Mouse (Mus musculus) lung, postnatal 10 days (tissue): ENCODE data around the gene Agrn.
A peak's percentile ranks its signal among the peaks of the same experiment; 100 is the strongest.
"Not testable (repeated sequence)": the region's sequence is repeated elsewhere in the genome, so short reads cannot be mapped to it uniquely, and the experiment has no call there.

ENCODE experiments used
- DNase-seq: peaks from one replicate; pipeline ENCODE4 v3.0.0; 2021

The Agrn gene

DNA sequence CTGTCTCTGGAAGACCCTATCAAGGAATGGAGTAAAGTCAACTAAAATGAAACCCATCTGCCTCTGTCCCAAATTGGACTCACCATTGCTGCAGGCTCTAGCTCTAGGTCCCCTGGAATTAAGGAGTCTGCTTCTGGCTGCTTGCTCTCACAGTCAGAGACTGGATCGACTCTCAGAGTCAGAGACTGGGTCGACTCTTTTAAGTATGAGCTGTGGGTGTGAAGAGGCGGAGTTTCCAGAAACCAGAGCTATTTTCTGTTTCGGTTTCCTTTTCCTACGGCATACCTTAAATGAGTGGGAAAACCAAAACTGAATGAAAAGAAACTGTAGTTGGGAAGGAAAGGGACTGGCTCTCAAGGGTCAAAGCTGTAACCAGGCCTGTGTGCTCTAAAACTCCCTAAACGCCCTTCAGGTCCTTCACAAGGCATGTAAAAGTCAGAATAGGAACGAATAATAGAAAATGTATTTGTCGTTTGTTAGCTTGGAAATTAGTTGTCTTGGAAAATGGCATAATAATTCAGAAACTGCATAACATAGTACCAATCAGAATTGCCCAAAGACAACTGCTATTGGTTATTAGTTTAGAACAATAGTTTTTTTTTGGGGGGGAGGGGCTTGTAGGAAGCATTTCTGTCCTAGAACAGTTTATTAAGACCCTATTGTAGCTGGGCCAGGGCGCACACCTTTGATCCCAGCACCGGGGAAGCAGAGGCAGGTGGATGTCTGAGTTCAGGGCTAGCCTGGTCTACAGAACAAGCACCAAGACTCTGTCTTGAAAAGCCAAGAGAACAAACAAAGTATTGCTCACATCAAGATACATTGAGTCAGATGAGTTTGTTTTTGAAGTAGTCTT, 3.6 kb upstream of the Agrn start, which contains the start of gene Isg15:
Gene Isg15, minus strand, starts transcription at position 196 of the 853 bp plus-strand sequence.
- no peak for DNase-seq

DNA sequence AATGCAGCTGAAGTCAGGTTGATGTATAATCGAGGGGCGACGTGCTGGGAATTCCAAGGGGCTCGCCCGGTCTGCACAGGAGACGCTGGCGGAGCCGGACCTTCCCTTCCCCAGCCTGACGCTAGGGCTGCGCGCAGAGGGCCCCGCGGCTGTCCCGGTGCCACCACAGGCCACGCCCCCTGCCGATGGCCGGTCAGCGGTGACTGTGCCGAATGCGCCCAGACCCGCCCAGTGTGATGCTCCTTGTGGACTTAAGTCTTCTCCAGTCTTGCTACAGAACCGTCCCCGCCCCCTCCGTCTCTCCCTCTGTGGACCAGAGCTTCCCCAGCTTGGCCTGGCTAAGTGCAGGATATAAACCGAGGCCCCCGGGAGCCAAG, 529 bp upstream of the Agrn start:
- DNase-seq = peak; percentile 97

DNA sequence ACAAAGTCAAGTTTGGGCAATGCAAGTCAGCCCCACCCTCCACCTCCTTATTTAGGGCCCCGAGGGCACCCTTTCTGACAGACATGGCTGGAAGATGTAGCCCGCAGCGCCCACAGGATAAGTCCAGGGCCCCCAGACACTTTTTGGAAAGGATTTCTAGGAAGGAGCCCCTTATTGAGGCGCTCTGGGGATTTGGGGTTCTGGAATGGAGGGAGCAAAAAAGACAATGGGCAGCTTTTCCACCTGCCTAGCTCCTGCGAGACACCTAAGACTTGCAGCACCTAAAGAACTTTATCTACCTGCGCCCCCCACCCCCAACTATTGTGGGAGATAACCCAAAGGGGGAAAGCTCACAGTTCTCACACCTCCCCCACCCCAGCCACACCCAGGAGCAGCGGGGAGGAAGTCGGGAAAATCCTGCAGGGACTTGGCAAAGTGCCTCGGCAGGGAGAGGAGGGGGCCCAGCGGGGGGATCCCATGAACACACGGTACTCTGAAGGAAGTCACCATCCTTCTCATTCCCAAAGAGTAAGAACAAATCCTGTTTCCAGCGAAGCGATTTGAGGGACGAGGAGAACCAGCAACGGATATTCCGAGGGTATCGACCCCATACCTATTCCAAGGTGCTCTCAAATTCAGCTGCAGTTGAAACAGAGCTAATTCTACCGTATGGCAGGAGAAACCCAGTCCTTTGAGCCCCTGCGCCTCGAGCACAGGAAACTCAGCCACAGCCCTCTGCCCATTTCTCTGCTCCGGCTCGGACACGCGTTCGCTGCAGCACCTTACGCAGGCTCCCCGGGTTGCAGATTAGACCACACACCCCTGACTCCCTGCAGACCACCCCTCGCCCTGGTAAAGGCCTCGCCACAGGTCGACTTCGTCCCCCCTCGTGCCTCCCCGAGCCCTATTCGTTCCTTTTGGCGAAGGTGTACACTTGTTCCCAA, 1.1 kb downstream of the Agrn start:
- peak; percentile 90 for DNase-seq

DNA sequence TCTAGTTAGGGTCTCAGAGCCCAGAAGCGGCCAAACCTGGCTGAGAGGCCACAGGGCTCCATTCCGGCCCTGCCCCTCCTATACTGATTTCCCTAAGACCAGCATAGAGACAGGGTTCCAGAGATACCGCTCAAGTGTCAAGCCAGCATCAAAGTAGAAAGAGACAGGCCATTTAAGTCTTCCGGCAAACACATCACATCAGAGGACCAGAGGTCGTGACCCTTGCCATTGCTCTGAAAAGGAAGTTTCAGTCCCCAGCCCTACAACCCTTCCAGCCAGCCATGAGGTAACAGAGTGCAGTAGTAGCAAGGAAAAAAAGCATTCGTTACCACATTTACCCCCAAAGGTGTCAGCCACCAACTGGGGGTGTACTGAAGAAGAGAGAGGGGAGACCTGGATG, 2.9 kb downstream of the Agrn start:
- DNase-seq = no peak

DNA sequence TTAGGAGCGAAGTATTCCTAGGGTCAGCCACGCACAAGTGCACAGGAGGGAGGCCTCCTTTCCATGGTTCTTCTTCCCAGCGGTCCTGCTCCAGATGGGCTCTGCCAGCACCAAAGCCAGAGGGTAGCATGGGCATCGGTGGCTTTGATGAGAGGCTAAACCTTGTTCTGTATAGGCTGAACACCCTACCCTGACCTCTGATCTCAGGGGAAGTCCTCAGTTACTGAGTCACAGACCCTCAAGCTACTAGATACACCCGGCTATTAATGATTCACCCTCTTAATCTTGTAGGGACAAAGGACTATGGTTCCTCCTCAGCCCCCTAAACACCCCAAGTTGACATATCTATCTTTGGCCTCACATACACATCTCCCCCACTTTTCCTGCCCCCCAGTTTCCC, 3.4 kb downstream of the Agrn start:
- DNase-seq = no peak

DNA sequence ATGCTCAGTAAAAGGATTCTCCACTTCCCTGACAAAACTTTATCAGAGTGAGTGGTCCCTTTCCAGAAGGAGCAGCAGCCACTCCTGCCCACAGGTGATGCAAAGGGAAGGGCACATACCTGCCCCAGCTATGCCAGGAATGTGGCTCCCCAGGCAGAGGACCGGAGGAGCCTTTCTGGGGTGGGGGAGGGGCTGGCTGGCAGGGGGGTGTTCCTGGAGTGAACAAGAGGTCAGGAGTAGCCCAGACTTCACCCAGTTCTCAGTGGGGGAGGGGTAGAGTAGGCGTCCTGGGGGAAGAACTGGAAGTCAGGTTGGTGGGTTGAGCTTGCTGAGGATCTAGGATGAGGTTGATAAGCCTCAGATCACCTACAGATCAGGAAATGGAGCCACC, 4.1 kb downstream of the Agrn start:
- DNase-seq = peak; percentile 60

DNA sequence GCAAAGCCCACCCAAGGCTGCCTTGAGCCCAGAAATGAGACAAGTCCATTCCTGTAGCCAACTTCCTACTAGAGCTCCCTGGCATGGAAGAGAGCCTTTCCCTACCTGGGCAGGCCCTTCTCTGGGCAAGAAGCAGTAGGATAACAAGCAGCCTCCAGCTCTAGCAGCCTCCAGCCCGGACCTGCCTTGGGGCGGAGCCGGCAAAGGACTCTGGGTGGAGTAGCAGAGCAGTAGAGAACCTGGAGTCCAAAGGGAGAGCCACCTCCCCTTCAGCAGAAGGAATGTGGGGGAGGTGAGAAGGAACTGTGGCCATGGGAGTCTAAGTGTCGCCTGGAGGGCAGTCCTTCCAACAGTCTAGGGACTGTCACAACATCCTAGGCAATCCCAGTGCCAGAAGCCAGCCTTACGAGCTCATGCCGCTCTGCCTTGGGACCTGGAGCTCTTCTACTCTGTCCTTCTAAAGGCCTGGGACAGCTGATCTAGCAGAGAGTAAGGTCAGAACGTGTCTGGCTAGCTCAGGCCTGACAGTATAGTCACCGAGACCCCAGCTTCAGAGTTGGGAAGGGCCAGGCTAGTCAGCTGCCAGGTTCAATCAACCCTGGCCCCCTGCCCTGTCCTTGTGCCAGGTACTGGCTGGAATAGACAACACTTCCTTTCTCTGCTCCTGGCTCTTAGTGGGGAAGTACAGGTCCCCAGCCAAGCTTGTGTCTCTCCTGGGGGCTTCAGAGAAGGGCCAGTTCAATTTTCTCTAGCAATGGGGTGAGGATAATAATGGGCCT, 4.7 kb downstream of the Agrn start:
- DNase-seq = peak; percentile 74

DNA sequence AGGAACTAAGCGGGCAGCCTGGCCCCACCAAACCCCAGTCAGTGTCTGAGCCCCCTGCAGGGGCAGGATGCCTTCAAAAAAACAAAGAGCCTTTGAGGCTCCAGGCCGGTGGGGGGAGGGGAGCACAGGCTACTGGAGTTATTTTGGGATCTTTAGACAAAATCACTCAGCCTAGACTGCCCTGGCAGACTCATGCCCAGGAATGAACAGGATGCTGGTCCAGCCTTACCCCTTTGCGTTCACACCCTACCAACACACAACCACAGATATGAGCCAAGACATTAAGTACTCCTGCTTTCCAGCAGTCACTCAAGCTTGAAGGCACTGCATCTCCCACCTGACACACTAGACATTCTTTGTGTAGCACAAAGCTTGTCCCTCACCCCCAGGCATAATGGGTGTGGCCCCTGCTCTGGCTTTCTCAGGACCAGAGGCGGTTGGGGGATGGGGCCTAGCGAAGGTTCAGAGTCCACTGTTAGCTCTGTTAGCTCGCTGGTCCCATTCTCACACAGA, 8.4 kb downstream of the Agrn start:
- DNase-seq = peak; percentile 68

DNA sequence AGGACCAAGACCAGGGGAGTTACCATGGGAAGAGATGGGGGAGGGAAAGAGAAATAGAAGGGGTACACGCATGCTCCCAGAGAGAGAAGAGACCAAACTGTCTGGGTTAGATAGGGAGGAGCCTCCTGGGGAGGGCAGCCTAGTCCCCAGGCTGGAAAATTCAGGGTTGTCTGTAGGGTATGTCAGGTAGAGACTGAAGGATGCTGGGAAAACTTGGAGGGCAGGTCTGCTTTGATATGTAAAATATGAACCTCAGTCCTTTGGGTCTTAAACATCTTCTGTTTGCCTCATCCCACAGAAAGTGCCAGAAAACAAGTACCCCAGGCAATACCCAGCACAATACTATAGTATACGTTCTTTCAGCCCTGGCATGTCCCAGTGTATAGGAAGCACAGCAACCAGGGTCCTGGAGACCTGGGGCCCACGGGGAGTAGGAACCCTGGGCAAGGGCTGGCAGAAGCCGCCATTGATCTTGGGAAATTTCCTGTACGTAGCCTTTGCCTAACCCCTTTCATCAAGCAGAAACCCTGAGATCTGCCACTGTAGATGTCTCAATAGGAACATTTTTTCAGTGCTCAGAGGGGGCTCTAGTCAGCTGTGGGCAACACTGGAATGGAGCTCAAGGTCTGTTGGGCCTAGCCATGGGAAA, 9.0 kb downstream of the Agrn start:
- DNase-seq = no peak

DNA sequence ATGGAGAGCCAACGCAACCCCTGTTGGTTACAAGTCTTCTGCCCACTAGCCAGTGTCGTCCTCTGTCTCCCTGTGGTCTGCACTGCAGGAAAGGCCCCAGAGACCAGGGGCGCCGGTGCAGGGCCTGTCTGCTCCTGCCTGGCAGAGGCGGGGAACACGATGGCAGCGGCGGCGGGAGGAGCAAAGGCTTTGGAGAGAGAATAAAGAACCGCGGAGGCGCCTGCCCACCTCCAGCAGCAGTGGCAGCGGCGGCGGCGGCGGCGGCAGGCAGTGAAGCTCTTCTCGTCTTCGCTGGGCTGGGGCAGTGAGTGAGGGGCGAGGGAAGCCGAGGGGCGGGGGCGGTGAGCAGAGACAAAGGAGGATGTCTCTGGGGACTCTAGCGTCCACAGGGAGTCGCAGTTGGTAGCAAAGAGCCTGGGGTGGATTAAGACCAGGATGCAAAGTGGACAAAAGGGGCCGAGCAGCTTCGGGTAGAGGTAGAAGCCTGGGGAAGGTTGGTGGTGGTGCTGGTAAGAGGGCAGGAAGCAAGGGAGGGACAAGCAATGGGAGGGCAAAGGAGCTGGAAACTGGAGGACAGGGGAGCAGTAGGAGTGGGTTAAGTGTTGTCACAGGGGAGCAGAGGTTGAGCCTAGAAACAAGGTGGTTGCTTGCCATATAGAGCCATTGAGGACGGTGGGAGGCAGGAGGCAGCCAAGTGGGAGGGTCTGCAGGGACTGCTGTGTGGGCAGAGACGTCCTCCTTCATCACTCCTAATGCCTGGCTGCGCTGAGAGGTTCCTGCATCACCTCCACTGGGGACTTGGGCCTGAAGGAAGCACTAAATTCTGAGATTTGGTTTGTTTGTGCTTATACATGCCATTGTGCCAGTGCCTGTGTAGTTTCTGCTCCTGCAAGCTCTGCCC, 11.1 kb downstream of the Agrn start:
- DNase-seq = peak; percentile 56

DNA sequence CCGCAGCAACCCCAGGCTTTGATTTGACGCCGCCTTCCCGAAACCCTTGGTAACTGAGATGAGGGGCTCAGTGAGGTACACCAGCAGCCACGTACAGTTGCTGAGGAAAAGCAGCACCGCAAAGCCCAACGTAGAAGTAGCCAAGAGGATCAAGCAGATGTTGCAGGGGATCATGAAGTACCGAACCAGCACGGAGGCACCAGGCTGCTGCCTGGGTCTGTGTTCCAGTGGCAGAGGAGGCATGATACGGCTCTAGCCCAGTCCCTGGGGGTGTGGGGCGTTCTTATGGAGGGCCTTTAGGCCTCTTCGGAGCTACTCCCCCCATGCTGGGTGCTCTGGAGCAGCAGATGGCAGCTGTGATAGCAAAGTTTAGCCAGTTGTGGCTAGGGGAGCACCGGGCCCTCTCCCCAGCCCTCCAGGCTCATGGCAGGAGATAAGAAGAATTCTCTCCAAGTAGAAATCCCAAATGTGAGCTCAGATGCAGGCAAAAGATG, 11.8 kb downstream of the Agrn start:
- DNase-seq = no peak

DNA sequence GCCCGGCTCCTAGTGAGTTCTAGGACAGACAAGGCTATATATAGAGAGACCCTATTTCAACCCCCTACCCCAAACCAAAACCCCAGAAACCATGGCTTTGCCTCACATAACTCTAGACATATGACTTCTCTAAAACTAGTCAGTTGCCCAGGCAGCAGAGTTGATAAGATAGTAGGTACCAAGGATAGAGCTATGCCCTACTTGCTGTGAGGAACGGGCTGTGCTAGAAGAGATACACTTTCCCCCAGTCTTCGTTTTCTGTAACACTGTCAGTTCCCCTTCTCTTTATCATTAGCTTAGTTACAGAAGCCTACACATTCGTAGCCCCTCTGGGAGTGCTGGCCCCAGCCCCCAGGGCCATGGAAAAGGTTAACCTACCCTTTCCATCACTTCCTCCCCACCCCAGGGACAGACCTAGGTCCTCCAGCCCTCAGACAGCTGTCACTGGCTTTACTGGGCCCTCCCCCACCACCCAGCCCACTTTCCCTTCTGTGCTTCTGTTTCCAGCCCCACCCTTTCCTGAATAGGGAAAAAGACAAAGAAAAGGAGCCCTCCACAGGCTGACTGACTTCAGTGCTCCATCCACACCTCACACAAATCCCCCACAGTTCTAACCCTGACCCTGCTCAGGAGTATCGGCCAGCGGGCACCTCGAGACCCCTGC, 12.9 kb downstream of the Agrn start:
- peak; percentile 62 for DNase-seq

DNA sequence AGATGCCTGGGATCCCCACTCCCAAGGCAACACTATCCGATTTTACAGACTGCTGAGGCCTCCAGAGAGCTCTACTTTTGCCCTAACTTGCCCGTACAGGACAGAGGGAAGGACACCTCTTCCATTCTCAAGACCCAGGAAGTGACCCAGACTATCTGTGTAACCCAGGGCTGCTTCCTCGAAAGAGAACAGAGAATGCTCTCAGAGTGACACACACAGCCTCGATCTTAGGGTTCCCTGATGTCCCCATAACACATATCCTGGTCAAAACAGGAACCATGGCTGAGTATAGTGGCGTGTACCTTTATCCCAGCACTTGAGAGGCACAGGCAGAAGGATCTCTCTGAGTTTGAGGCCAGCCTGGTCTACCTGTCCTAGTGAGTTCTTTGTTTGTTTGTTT, 13.5 kb downstream of the Agrn start:
- DNase-seq = no peak

DNA sequence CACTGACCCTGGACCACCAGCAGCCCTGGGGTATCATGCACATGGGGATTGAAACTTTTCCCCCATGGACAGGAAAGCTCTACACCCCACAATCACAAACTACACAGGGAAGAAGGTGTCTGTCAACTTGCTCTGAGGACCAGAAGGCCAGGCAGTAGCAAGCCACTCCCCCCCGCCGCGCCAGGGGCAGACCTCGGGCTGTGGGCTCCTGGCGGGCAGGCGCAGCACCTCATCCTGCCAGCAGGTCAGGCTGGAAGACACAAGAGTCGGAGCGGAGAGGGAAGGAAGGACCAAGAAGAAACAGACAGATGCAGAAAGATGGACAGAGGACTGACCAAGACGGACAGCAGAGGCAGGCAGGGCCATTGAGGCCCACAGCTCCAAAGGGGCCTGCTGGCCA, 19.7 kb downstream of the Agrn start:
- no peak for DNase-seq

DNA sequence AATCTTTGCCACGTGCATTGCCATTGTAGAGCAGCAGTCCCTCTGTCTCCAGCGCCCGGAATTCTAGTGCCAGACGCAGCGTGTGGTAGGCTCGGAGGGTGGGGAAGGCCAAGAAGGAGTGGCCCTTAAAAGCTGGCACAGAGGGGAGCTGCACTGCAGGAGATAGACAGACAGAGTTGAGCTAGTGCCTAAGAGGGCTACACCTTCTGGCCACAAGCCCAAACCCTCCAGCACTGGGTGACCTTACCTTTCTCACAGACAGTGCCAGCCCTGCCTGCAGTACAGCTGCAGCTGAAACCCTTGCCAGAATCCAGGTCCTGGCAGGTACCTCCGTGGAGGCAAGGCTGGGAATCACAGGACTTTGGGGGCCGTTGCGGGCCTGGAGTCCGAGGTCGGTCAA, 25.5 kb downstream of the Agrn start:
- DNase-seq = no peak

DNA sequence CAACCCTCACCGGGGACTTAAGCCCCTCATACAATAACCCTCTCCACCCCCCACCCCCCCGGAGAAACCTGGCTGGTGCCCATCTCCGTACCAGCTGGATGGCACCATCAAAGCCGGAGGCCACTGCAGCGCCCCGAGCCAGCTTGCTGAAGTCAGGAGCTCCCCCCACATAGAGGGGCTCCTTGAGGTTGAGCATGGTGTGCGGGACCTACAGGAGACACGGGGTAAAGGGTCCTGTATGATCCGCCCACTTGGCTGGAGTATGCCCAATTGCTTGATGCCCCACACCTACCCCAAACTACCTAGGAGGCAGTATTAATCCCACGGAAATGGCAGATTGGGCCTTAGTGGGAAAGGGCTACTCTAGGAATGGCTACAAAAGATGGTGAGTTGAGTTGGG, 28.2 kb downstream of the Agrn start:
- no peak for DNase-seq

DNA sequence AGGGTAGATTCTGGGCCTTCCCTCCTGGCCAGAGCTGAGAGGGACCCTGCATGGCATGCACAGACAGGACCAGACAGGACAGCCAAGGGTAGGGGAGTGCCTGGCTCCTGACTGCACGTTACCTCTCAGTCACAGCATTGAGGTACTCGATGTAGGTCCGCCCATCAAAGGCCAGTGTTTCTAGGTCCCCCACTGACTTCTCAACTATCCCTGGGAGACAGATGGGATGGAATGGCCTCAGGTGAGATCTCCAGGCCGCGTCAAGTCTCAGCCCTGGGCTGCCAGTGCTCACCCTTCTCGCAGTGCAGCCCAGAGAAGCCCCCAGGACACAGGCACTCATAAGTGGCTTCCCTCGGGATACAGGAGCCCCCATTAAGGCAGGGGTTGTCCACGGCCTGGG, 28.7 kb downstream of the Agrn start:
- DNase-seq = no peak

DNA sequence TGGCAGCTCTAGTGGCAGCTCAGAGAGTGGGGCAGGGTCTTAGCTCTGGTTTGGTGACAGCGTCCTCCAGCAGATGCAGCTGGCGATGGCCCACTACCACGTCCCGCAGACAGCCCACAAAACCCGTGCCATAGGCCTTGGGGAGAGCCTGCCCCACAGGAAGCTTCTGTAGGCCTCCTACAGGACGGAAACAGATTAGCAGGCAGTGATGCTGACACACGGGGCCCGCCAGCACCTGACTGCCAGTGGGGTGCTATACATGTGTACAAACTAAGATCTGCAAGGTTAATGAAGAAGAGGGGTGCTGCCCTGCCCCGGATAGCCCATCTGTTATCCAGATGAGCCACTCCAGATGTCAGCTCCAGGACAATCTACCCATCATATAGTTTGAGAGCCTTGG, 30.8 kb downstream of the Agrn start:
- DNase-seq = no peak

DNA sequence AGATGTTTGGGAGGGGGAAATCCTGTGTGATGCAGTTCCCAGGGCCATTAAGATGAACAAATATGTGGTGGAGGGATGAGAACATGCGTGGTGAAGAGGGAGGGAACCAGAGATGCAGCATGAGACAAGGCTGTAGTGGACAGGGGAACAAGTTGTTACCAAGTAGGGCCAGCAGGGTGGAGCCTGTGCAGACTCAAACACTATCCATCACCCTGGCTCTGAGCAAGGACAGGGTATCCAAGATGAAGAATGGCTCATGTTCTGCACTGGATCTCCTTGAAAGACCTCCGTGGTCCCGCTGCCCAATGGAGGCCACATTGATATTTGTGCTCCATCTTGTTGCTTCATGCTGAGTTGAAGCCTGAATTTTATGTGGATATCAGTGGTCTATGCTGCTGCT, 42.5 kb downstream of the Agrn start:
- DNase-seq = no peak

DNA sequence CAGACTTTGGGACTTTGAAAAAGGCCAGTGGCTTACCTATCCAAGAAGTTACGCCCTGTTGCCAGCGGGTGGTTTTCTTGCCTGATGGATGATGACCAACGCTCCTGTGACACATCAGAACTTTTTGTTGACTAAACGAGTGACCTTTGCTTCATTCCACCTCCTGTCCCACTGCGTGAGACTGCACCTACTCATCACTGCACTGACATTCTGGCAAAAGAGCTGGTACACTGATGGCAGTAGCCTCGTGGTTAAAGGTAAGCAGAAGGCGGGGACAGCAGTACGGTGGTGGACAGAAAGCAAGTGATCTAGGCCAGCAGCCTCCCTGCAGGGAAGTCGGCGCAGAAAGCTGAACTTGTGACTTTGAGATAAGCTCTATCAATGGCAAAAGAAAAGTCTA, 46.4 kb downstream of the Agrn start:
- not testable (repeated sequence) for DNase-seq
